Mouse (Mus musculus) gastrocnemius, postnatal 25 days (tissue): ENCODE data around the gene Selp. TPM values are rescaled to one million over a fixed set of nuclear protein-coding genes. Genes with fewer than 3 reads are reported as not detected.

Experiments used
- DNase-seq: peaks from one replicate; pipeline ENCODE4 v3.0.0; 2022
- total RNA-seq, 2 experiments: library from RNA; stranded (reverse); gene quantifications; 1 replicate in 1 of 2; 2 replicates in 1 of 2; pipeline ENCODE4 v1.2.3; 2021

Selp gene
- total RNA-seq, 2 experiments from 2014 or later = 0.36 to 1.8 TPM

- no peak for DNase-seq
Measured at GRCm38 (mm10) chr1:164117869-164118268, 2.8 kb downstream of the Selp start.

DNA sequence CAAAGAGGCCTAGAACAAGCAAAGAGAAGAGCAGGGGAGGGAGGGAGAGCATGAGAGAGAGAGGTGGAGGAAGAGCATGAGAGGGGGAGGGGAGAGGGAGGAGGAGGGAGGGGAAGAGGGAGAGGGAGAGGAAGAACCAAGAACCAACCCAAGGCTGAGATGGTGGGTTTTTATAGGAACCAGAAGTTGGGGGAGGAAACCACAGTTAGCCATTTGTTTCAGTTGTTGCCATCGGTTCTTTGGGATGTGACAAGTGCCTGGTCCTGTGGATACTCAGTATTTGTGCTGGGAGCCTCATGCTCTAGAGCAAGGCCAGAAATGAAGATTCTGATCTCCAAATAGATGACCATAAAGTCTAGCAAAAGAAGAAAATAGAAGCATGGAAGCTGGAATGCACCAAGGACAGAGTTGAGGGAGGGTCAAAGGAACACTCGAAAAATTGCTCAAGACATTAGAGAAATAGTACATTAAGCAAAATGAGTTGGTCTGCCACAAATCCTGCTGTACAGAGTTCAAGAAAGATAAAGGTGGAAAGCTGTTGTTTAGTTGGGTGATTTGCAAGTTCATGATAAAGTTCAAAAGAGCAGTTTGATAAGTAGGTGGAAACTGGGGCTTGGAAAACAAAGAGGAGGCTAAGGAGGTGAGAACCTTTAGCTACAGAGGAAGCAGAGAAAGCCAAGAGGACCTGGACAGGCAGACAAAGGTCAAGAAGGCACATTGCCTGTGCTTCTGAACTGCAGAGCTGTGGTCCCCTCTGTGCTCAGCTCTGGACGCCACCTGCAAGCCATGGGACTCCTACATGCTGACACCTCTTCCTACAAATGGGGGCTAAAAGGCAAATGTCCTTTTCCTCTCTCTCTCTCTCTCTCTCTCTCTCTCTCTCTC is 5.1 kb downstream of the Selp start:
- no peak for DNase-seq

DNA sequence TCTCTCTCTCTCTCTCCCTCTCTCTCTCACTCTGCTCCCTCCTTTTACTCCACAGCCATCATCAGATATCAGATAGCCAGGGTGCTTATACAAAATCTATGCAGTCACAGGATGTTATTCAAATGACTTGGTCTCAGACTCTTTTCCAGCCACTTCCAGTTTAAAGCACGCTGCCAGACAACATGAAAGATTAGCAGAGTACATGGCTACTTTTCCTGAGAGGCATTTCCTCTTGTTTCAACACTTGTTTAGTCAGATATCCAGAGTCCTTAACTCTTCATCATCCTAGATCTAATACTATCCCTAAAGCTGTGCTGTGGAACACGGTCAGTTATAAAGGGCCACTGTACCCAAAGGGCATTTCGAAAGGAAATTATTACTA is 5.7 kb downstream of the Selp start:
- DNase-seq = no peak

DNA sequence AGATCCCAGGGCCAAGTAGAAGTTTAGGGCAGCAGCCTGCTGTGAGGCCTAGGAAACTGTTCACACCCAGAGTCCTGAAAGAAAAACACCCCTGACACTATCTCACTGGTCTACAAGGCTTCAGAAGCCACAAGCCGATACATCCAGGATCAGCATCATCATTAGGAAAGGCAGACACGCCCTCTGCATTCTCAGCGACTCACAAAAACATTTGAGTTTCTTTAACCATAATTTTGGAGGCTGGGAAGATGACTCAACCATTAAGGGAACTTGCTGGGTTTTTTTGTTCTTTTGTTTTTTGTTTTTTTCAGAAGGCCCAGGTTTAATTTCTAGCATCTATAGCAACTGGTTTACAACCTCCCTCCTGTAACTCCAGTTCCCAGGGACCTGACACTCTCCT is 8.8 kb downstream of the Selp start:
- DNase-seq = no peak

- no peak for DNase-seq
Measured at GRCm38 (mm10) chr1:164130013-164130412, 14.9 kb downstream of the Selp start.

DNA sequence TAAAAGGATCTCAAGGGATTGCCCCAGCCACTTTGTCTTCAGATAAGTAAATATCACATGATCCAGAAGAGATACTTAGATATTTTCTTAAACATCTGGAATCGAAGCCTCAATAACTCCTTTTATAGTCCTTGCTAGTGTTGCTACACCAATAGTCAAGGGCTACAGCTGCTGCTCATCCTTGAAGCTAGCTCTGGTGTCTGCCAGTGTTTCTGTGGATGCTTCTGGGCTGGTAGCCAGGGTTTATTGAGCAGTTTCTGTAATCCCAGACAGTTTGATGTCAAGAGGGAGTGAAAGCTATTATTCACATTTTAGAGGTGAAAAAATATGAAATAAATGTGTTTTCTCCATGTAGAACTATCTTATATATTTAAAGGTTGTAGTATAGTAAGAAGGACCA is 17.5 kb downstream of the Selp start:
- DNase-seq = no peak

GRCm38 (mm10) chr1:164134101-164134500 is 19.0 kb downstream of the Selp start:
- DNase-seq = no peak

DNA sequence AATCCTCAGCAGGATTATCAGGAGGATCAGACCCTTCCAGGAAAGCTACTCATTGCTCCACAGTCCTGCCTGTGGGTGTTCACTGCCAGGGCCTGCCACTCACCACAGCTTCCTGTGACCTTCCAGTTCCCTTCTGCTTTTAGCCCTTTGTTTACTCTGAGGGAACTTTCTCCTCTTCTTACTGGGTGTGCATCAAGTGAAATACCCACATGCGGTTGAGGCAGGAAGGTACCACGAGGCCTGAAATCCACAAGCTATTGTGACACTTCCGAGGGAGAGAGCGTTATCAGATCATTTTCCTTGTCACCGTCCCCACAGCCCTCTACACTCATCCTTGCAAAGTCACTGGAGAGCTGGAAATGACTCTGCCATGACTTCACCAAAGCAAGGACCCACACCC is 20.3 kb downstream of the Selp start:
- DNase-seq = no peak

- DNase-seq = no peak
Measured at GRCm38 (mm10) chr1:164135960-164136359, 20.9 kb downstream of the Selp start.

DNA sequence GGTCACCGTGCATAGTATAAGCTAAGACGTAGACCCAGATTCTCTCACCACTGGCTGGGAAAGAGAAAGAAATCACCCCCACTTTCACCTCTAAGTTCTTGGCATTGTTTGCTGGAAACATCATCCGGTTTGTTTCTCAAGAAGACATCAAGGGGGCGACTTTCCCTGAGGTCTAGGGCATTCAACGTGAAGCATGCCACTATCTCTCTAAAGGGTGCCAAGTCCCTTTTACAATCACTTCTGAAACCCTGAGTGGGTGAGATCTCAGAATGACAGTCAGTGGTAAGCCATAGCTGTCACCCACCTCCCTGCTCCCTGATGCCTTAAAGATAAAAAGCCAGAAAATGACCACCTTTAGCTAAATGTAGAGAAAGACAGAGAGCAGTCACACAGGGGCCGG is 21.6 kb downstream of the Selp start:
- no peak for DNase-seq

DNA sequence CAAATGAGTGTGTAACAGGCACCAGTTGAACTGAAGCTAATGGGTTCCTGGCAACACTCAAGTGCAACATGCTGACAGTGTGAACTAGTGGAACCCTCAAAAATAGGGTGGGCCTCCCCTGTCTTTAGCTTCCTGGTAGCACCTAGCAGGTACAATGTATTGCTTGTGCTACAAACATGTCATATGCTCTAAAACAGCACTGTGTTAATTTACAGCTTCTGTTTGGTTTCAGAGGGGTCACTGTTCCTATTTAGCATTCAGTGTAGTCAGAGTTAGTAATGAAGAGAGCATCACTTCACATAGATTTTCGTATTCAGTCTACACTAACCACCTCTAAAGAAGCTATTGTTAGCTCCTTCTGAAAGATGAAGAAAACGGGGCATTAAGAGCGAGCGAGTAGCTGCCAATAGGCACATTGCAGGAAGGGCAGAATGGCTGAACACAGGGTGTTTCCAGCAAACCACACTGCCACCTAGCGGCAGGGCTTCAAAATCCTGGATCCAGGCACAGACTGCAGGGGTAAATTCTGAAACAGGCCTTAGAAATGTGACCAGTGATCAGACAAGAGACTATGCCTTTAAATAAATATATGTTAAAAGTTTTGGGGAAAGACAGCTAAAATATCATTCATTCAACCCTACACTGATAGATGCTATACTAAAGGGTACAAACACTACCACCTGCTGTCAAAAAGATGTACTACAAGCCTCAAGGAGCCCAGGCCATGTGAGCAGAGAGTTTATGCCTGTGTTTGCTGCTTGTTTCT is 23.5 kb downstream of the Selp start:
- no peak for DNase-seq

DNA sequence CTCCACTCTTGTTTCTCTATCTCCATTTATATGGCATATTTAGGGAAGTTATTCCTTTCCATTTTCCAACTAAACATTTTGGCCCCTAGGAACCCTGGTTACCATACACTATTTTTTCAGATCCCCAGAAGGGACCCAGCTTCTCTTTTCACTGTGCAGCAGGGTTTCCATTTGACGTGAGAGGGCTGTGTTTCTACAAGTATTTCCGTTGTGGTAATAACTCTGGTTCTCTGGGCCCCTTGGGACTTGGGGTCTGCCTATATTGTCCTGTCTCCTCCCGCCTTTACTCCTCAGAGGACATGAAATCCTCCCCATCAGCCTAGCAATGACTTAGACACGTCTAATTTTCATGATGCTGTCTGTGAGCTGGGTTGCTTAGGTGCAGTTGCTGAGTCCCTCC is 24.4 kb downstream of the Selp start:
- DNase-seq = no peak

DNA sequence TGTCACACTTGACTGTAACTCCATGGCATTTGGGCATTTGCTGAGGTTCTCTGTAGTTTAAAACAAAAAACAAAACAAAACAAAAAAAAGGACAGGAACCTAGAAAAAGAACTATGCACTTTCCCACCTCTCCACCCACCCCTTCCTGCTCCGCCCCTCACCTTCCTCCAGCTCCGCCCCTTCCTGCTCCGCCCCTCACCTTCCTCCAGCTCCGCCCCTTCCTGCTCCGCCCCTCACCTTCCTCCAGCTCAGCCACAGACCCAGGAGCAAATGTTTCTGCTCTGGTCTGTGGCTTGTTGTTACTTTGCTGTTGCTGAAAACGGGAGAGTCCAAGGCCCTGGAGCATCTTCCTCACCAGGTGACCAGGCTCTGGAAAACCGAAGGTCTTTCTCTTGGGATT is 34.0 kb downstream of the Selp start:
- no peak for DNase-seq

DNA sequence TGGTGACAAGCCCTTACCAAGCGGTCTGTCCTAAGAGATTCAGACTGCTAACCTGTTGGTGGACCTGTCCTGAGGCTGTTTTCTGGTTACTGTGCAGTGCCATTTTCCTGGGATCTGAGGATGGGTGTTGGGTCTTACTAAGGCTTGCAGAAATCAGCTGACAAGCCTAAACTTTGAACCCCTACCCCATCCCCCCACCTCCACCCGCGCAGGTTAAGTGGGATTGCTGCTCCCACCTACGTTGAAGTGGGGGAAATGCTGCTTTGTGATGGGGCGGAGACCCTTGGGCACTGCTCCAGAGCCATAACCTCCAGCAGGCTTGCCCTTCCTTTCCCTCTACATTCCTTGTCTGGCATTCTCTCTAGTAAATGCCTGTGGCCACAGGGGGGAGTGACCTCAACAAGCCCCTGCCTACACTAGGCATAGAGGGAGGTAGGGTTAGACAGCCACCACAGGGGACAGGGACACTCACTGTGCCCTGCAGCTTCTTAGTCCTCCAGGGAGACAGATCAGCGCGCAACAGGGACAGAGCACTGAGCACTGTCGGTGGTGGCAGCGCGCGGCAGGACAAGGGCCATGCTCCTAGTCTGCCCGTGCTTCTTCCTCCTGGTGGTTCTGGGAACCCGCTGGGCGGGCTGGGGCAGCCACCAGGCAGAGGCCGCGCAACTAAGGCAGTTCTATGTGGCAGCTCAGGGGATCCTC is 36.5 kb downstream of the Selp start, which contains the start of gene F5:
TSS of gene F5 (plus strand) at position 452 of the 702 bp plus-strand sequence.
- no peak for DNase-seq

GRCm38 (mm10) chr1:164152836-164153235 is 37.8 kb downstream of the Selp start:
- no peak for DNase-seq

GRCm38 (mm10) chr1:164154983-164155382 is 39.9 kb downstream of the Selp start:
- DNase-seq = no peak

DNA sequence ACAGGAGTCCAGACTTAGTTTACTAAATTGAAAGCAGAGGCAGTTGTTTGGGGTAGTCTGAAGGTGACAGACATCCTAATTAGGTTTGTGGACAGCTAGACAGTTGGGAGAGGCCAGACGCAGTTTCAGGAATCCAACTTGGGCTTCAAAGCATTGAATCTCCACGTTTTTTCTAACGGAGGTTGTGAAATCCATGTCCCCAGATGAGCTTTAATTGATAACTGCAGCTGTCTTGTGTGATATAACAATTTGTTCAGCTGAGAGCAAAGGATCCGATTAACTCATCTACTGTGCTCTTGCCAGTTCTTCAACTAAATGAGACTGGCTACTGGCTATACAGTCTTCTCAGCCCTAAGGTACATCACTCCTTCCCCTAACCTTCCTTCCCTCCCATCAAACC is 43.5 kb downstream of the Selp start:
- DNase-seq = no peak

DNA sequence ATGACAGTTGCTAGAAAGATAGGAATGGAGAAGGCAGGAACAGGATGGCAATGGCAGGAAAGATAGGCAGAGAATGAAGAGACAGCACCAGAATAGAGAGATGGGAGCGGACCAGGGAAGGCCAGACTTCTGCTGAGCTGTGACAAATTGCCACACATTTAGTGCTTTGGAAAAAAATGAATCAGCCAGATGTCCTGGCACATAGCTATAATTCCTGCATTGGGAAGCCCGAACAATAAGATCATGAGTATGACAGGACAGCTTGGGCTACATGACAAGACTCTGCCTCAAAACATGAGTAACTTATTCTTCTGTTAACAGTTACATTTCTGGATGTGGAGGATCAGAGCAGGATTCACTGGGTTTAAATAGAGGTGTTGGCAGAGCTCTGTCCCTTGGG is 44.7 kb downstream of the Selp start:
- peak; percentile 11 for DNase-seq

GRCm38 (mm10) chr1:164162745-164163144 is 47.7 kb downstream of the Selp start:
- DNase-seq = no peak

- no peak for DNase-seq
Measured at GRCm38 (mm10) chr1:164168818-164169217, 53.8 kb downstream of the Selp start.

- DNase-seq = no peak
Measured at GRCm38 (mm10) chr1:164170434-164170833, 55.4 kb downstream of the Selp start.

DNA sequence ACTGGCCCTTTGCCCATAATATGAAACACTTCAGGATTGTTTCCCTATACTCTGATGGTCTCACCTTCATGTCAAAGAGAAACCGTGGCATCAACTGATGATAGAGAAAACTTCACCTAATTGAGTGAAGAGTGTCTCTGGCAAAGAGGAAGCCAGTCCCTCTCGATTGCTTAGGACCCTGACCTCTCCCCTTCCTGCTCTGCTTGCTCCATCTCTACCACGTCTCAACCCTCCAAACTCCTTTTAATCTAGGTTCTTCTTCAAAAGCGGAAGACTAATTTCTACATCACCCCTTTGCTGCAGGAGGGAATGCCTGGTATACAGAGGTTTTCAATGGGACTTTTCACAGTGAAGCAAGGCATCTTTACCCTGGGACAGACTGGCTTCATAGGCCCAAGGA is 58.1 kb downstream of the Selp start:
- DNase-seq = no peak

DNA sequence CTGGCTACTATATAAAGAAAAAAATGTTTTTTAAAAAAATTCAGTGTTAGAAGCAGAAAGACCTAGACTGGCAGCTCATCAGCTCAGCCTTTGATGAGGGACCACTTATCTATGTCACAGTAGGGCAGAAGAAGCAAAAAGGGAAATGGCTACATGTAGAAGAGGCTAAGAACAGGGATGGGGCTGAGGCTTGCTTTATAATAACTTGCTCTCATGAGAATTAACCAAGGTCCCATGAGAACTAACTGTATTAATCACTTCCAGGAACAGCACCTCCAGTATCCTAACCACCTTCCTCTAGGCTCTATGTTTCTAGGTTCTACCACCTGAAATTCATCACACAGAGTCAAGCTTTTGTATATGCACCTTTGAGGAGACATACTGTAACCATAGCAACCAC is 61.8 kb downstream of the Selp start:
- DNase-seq = no peak
